Mouse (Mus musculus): Measurements from ENCODE around the gene Mrpl9. TPM values are rescaled to one million over a fixed set of nuclear protein-coding genes. Genes with fewer than 3 reads are reported as not detected.

Mrpl9 gene
- polyA plus RNA-seq (2015; fragmentation: Nextera tagmentation; extraction: Ambion mirVana): 60.7 and 62.2 TPM in 2 replicates

GRCm38 (mm10) chr3:94442951-94443596 lies at the start of gene Mrpl9:
Gene Mrpl9 (plus strand): TSS chr3:94443318.

GRCm38 (mm10) chr3:94398217-94398616 lies 44.9 kb upstream of the Mrpl9 start, which contains the start of gene Lingo4:
Gene Lingo4 (plus strand): TSS chr3:94398517.

DNA sequence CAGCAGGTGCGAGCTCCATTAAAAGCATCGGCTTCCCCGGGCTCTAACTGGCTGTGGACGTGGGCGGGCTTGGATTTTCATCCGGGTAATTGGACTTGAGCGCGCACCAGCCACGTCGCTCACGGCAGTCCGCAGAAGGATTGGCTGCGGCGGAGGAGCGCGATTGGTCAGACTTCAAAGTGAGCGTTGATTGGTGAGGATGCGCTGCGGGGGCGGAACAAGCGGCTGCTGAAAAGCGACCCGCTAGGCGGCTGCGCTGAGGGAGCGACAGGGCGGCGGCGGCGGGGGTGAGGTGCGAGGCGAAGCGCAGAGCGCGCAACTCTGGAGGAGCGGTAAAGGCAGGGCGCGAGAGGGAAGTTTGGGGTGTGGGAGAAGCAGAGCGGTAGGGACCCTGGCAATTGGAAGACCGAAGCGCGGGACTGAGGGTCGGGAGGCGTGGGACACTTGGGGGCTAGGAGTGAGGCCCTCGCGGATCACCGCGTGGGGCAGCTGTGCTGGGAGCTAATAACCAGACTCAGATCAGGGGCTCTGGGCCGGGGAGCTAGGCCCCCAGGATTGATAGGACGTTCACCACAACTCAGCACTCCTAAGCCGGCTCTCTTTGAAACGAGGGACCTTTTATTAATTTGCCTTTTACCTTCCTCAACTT lies 30.0 kb upstream of the Mrpl9 start, which contains the start of gene Tdrkh:
Gene Tdrkh, plus strand, starts transcription at position 243 of the 649 bp plus-strand sequence.

GRCm38 (mm10) chr3:94443597-94443964 lies 463 bp downstream of the Mrpl9 start, which contains the start of gene Oaz3:
Gene Oaz3 (minus strand): TSS chr3:94443915.

GRCm38 (mm10) chr3:94477981-94478422 lies 34.9 kb downstream of the Mrpl9 start, which contains the start of gene Celf3:
Gene Celf3 (plus strand): TSS chr3:94478295.

DNA sequence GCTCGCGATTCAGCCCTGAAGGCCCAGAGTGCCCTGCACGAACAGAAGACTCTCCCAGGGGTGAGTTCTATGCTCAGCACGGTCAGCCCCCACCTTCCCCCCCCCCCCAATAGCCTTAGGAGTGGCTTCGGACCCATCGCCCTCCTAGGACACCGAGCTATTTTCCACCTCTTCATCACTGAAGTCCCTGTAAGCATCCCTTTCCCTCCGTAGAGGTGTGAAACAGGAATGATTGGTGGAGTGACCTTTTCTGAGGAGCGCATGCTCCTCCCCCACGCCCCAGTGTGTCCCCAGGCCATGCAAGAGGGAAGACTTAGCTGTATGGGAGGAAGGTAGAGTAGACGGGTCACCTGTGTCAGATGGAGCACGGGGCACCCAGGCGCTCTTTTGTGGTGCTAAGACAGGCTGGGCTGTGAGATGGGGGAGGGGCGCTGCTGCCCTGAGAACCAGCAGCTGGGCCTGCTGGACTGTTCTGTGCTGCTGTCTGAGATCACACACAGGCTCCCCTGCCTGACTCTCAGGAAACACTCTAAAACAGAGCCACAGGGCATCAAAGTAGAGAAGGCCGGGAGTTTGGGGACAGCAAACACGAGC lies 37.3 kb downstream of the Mrpl9 start, which contains the start of gene Riiad1:
Gene Riiad1, minus strand, starts transcription at position 51 of the 594 bp plus-strand sequence.

Other genes starting within 250 kb of the Mrpl9 start
- not detected in 2 replicates for gene Gm5286, start 246.6 kb upstream of the Mrpl9 start, polyA plus RNA-seq (2015; fragmentation: Nextera tagmentation; extraction: Ambion mirVana)
- not detected in 2 replicates for gene Gm4778, start 179.3 kb upstream of the Mrpl9 start, polyA plus RNA-seq (2015; fragmentation: Nextera tagmentation; extraction: Ambion mirVana)
- gene Them4, start 133.2 kb upstream of the Mrpl9 start, polyA plus RNA-seq (2015; fragmentation: Nextera tagmentation; extraction: Ambion mirVana): 66.1 and 69.3 TPM in 2 replicates
- gene Them5, start 101.2 kb upstream of the Mrpl9 start, polyA plus RNA-seq (2015; fragmentation: Nextera tagmentation; extraction: Ambion mirVana): 0.21 TPM in 1 of 2 replicates, not detected in the other
- 3.7 and 4.0 TPM in 2 replicates for gene C2cd4d, start 80.9 kb upstream of the Mrpl9 start, polyA plus RNA-seq (2015; fragmentation: Nextera tagmentation; extraction: Ambion mirVana)
- gene Rorc, start 70.5 kb upstream of the Mrpl9 start, polyA plus RNA-seq (2015; fragmentation: Nextera tagmentation; extraction: Ambion mirVana): 0.18 and 0.51 TPM in 2 replicates
- gene Lingo4, start 44.8 kb upstream of the Mrpl9 start, polyA plus RNA-seq (2015; fragmentation: Nextera tagmentation; extraction: Ambion mirVana): 3.1 and 3.6 TPM in 2 replicates
- gene Tdrkh, start 30.0 kb upstream of the Mrpl9 start, polyA plus RNA-seq (2015; fragmentation: Nextera tagmentation; extraction: Ambion mirVana): 35.9 and 36.0 TPM in 2 replicates
- 0.80 and 0.92 TPM in 2 replicates for gene Oaz3, start 597 bp downstream of the Mrpl9 start, polyA plus RNA-seq (2015; fragmentation: Nextera tagmentation; extraction: Ambion mirVana)
- 139 and 159 TPM in 2 replicates for gene Celf3, start 35.0 kb downstream of the Mrpl9 start, polyA plus RNA-seq (2015; fragmentation: Nextera tagmentation; extraction: Ambion mirVana)
- gene Riiad1, start 37.0 kb downstream of the Mrpl9 start, polyA plus RNA-seq (2015; fragmentation: Nextera tagmentation; extraction: Ambion mirVana): 15.9 and 16.9 TPM in 2 replicates
- 97.1 and 100 TPM in 2 replicates for gene Snx27, start 139.4 kb downstream of the Mrpl9 start, polyA plus RNA-seq (2015; fragmentation: Nextera tagmentation; extraction: Ambion mirVana)
- gene Gm10972, start 199.8 kb downstream of the Mrpl9 start, polyA plus RNA-seq (2015; fragmentation: Nextera tagmentation; extraction: Ambion mirVana): not detected in 2 replicates
- gene Tuft1, start 215.6 kb downstream of the Mrpl9 start, polyA plus RNA-seq (2015; fragmentation: Nextera tagmentation; extraction: Ambion mirVana): 5.3 and 5.7 TPM in 2 replicates

Measured in neural tube, postnatal 0 days (tissue).